Mouse (Mus musculus) erythroblast, embryonic 14.5 days (primary cell): Measurements from ENCODE around the gene Agmat.
A peak's percentile ranks its signal among the peaks of the same experiment; 100 is the strongest.

Experiments used
- GATA1 ChIP-seq: IDR thresholded peaks from 2 replicates; pipeline ENCODE4 v1.6.1; 2012; ENCODE audit warnings: low read length, inconsistent platforms, mixed read lengths
- TAL1 ChIP-seq: IDR thresholded peaks from 3 replicates; pipeline ENCODE4 v1.6.1; 2012; ENCODE audit warnings: low read length, inconsistent platforms, mixed read lengths

DNA sequence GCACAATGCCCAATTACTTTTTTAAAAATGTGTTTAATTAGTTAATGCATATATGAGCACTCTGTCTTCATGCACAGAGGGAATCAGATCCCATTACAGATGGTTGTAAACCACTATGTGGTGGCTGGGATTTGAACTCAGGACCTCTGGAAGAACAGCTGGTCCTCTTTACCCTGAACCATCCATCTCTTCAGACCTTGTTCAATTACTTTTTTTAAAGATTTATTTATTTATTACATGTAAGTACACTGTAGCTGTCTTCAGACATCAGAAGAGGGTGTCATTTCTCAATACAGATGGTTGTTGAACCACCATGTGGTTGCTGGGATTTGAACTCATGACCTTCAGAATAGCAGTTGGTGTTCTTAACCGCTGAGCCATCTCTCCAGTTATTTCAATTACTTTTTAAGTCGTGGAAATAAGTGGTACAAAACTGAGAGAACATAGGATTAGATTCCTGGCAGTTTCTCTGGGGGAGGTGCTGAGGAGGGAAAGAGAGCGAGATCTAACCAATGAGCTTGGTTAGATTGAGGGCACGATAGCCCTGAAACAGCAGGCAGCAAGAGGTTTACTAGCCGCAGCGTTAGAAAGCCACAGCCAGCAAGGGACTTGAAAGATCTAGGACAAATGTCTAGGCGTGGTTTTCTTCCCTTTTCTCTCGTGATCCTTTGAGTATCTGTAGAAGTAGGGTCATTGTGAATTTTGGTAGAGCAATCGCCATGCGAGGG lies 46.2 kb downstream of the Agmat start:
- TF ChIP-seq GATA1 (peak; percentile 76), TAL1 (no peak)
